Comparison of ENCODE assay signal across 21 mouse cellular contexts in genomic region chr6:17860463-17860862, GRCm38 (mm10).
DNase-seq lines count a peak whose midpoint lies in the region; ATAC-seq and TF ChIP-seq lines count a peak whose summit lies in the region.
"Had no signal": no experiment of that assay in that cellular context is flagged by ENCODE, and none has a peak within 500 bp of the region (broad histone marks: within the 10 kb centered on the region; RNA-seq: fewer than 3 reads in every experiment).

No protein-coding gene starts in this region.

- intact Hi-C loops in left cerebral cortex, adult 2 months (cut with DNase I): loop anchor here (5.0 kb wide), 2 partner anchors 117 to 192 kb away; no protein-coding TSS in a partner anchor
- intact Hi-C loops in left cerebral cortex, postnatal 4 days (cut with DNase I): no loop called here

- DNase-seq in layer of hippocampus, adult 2 months (ENCODE audit: low spot score in 2 of 2): no peak
- DNase-seq in layer of hippocampus, adult 11-12 months (ENCODE audit: low spot score): no peak
- DNase-seq in left cerebral cortex, adult 2 months (ENCODE audit: extremely low spot score in 1 of 2, low spot score in 2 of 2): no peak
- DNase-seq in left cerebral cortex, postnatal 4 days: no peak
- DNase-seq in right cerebral cortex, postnatal 4 days: no peak
- DNase-seq: adrenal gland, adult 8-10 months; adrenal gland, postnatal 14 days; adrenal gland, postnatal 36 days; cerebellum, adult 11 months; cerebellum, adult 18-20 months; cerebellum, adult 8-10 months; cerebellum, adult 9-11 months; cerebellum, postnatal 14 days; cerebellum, postnatal 36 days; forebrain, postnatal 0 days had no signal

- ATAC-seq in kidney, embryonic 16.5 days (ENCODE audit: low FRiP score, low TSS enrichment): no peak
- ATAC-seq: forebrain, embryonic 13.5 days; forebrain, embryonic 15.5 days; forebrain, postnatal 0 days had no signal

- H3K4me2 ChIP-seq in kidney, embryonic 16.5 days (replicated peaks; ENCODE audit: low read depth, low read length): no peak overlapping the region
- H3K4me2 ChIP-seq: embryonic facial prominence, embryonic 12.5 days; forebrain, embryonic 13.5 days; forebrain, embryonic 15.5 days had no signal

- H3K9me3 ChIP-seq in kidney, embryonic 16.5 days (ENCODE audit: low read length): no peaks in the 10 kb centered on the region
- H3K9me3 ChIP-seq: embryonic facial prominence, embryonic 10.5 days; embryonic facial prominence, embryonic 12.5 days; forebrain, embryonic 13.5 days; forebrain, embryonic 15.5 days had no signal

- peak overlapping the region; percentile 56 for H3K27ac ChIP-seq in layer of hippocampus, adult 2 months
- H3K27ac ChIP-seq in left cerebral cortex, adult 2 months: peak overlapping the region; percentile 81
- peak overlapping the region; percentile 65; the same call in 1 of the 2 replicates for H3K27ac ChIP-seq in cortical plate, adult 2 months (ENCODE audit: insufficient read depth, low read length)
- H3K27ac ChIP-seq in kidney, embryonic 16.5 days (ENCODE audit: low read length): no peak overlapping the region
- H3K27ac ChIP-seq: embryonic facial prominence, embryonic 10.5 days; embryonic facial prominence, embryonic 12.5 days; forebrain, embryonic 13.5 days; forebrain, embryonic 15.5 days had no signal

- WGBS in kidney, embryonic 16.5 days: 90% methylated on average over 1 of the region's 1 CpGs

- H3K27me3 ChIP-seq in kidney, embryonic 16.5 days (ENCODE audit: insufficient read depth, low read length): no peaks in the 10 kb centered on the region
- H3K27me3 ChIP-seq: embryonic facial prominence, embryonic 12.5 days; forebrain, embryonic 13.5 days; forebrain, embryonic 15.5 days had no signal

- no peak overlapping the region for H3K9ac ChIP-seq in kidney, embryonic 16.5 days (replicated peaks; ENCODE audit: low read length)
- H3K9ac ChIP-seq: embryonic facial prominence, embryonic 12.5 days; forebrain, embryonic 13.5 days; forebrain, embryonic 15.5 days; forebrain, postnatal 0 days had no signal

- no peak overlapping the region for H3K4me3 ChIP-seq in layer of hippocampus, adult 2 months
- H3K4me3 ChIP-seq in left cerebral cortex, adult 2 months: no peak overlapping the region
- H3K4me3 ChIP-seq in cortical plate, adult 2 months (ENCODE audit: insufficient read depth, low read length): no peak overlapping the region
- H3K4me3 ChIP-seq in kidney, embryonic 16.5 days (ENCODE audit: low read length): no peak overlapping the region
- H3K4me3 ChIP-seq: embryonic facial prominence, embryonic 10.5 days; embryonic facial prominence, embryonic 12.5 days; forebrain, embryonic 13.5 days; forebrain, embryonic 15.5 days had no signal

- H3K4me1 ChIP-seq in cortical plate, adult 2 months (ENCODE audit: control insufficient read depth, insufficient read depth, low read length): peaks cover 1% of the 10 kb centered on the region; the same call in 1 of the 2 replicates
- H3K4me1 ChIP-seq in kidney, embryonic 16.5 days (ENCODE audit: insufficient read depth, low read length): no peaks in the 10 kb centered on the region
- H3K4me1 ChIP-seq: embryonic facial prominence, embryonic 10.5 days; embryonic facial prominence, embryonic 12.5 days; forebrain, embryonic 13.5 days; forebrain, embryonic 15.5 days had no signal

- no peak for TF ChIP-seq CTCF in layer of hippocampus, adult 2 months (conservative IDR thresholded peaks at IDR 0.05)
- no peak for TF ChIP-seq CTCF in left cerebral cortex, adult 2 months (IDR thresholded peaks at IDR 0.05)
- no peak for TF ChIP-seq CTCF in cortical plate, adult 2 months (IDR thresholded peaks at IDR 0.05; ENCODE audit: extremely low read depth, insufficient read depth, low read length)

- H3K36me3 ChIP-seq in kidney, embryonic 16.5 days (ENCODE audit: insufficient read depth, low read length): peaks cover 3% of the 10 kb centered on the region; the same call in 1 of the 2 replicates
- H3K36me3 ChIP-seq: embryonic facial prominence, embryonic 12.5 days had no signal

- TF ChIP-seq POLR2A in cortical plate, adult 2 months (IDR thresholded peaks at IDR 0.05; ENCODE audit: extremely low read depth, insufficient read depth, low read length): no peak
